Mouse (Mus musculus) bone marrow, adult 2 months (tissue): Measurements from ENCODE around the gene Agtpbp1. TPM values are rescaled to one million over a fixed set of nuclear protein-coding genes. Genes with fewer than 3 reads are reported as not detected.

Experiments
- H3K27ac ChIP-seq: fragments of 200-500 bp; 2 replicates; pipeline ENCODE4 v1.5.1; 2012; ENCODE audit warnings: low read depth, mild to moderate bottlenecking, control low read depth, inconsistent platforms, low read length; ENCODE audit not compliant: control insufficient read depth, poor library complexity, insufficient read depth
- H3K4me1 ChIP-seq: fragments of 200-500 bp; 2 replicates; pipeline ENCODE4 v1.6.1; 2011; ENCODE audit warnings: low read length; ENCODE audit not compliant: control insufficient read depth, insufficient read depth
- H3K4me3 ChIP-seq: fragments of 200-500 bp; replicated peaks from 2 replicates; pipeline ENCODE3; 2011; ENCODE audit warnings: mild to moderate bottlenecking, low read depth, low read length, control low read depth; ENCODE audit not compliant: control insufficient read depth
- CTCF ChIP-seq: fragments of 200-500 bp; IDR thresholded peaks from 2 replicates; pipeline ENCODE4 v1.5.1; 2011; ENCODE audit warnings: low read length, control low read depth; ENCODE audit not compliant: control insufficient read depth, insufficient read depth
- POLR2A ChIP-seq: fragments of 200-500 bp; IDR thresholded peaks from 2 replicates; pipeline ENCODE4 v1.6.1; 2011; ENCODE audit warnings: low read depth, mild to moderate bottlenecking, control low read depth, low read length, borderline replicate concordance; ENCODE audit not compliant: control insufficient read depth
- WGBS: fragments of 180-500 bp; shearing (Covaris S2); methylation state at CpG from one replicate; pipeline ENCODE4 v1.1.7; 2018; 5-methylcytosine and 5-hydroxymethylcytosine counted together
- polyA plus RNA-seq: library from polyadenylated mRNA; stranded (reverse); fragments of >200 nt; gene quantifications from 2 replicates; pipeline ENCODE4 v1.2.4, GENCODE M21; 2011; ENCODE audit warnings: low replicate concordance; ENCODE audit not compliant: missing spikeins, insufficient read depth, insufficient read length

The Agtpbp1 gene
- polyA plus RNA-seq, 1 experiment = 56.6 TPM

GRCm38 (mm10) chr13:59552751-59553150 lies 32.3 kb downstream of the Agtpbp1 start:
- 71% methylated on average over 2 of the region's 2 CpGs for WGBS
- TF ChIP-seq POLR2A (no peak), CTCF (no peak)
- no peak overlapping the region for H3K27ac ChIP-seq
- H3K4me1 ChIP-seq = peaks cover 3% of the 10 kb centered on the region
- H3K4me3 ChIP-seq = no peak overlapping the region

GRCm38 (mm10) chr13:59552286-59552685 lies 32.7 kb downstream of the Agtpbp1 start:
- Histone ChIP-seq H3K4me1 (peaks cover 3% of the 10 kb centered on the region), H3K27ac (no peak overlapping the region), H3K4me3 (no peak overlapping the region)
- TF ChIP-seq POLR2A (no peak), CTCF (no peak)
- WGBS = 90% methylated on average over 5 of the region's 5 CpGs

GRCm38 (mm10) chr13:59549318-59549798 lies 35.7 kb downstream of the Agtpbp1 start:
- 48% methylated on average over 1 of the region's 1 CpGs for WGBS
- no peak overlapping the region for H3K27ac ChIP-seq

GRCm38 (mm10) chr13:59547716-59548115 lies 37.3 kb downstream of the Agtpbp1 start:
- WGBS = 89% methylated on average over 4 of the region's 4 CpGs
- TF ChIP-seq POLR2A (no peak), CTCF (no peak)
- no peak overlapping the region for H3K27ac ChIP-seq
- no peak overlapping the region for H3K4me3 ChIP-seq
- no peaks in the 10 kb centered on the region; the same call in 1 of the 2 replicates for H3K4me1 ChIP-seq

More at GRCm38 (mm10) chr13:59549318-59549798, 35.7 kb downstream of the Agtpbp1 start:
- H3K4me1 ChIP-seq = no peaks in the 10 kb centered on the region; the same call in 1 of the 2 replicates
- TF ChIP-seq POLR2A (no peak), CTCF (no peak)
- no peak overlapping the region for H3K4me3 ChIP-seq

- WGBS = 65% methylated on average over 2 of the region's 2 CpGs
- Histone ChIP-seq H3K4me1 (no peaks in the 10 kb centered on the region; the same call in 1 of the 2 replicates), H3K27ac (no peak overlapping the region), H3K4me3 (no peak overlapping the region)
- TF ChIP-seq POLR2A = no peak
These were observed 37.9 kb downstream of the Agtpbp1 start for GRCm38 (mm10) chr13:59547091-59547490.

- WGBS = 93% methylated on average over 10 of the region's 10 CpGs
- no peak overlapping the region for H3K27ac ChIP-seq
- no peak overlapping the region for H3K4me3 ChIP-seq
- no peaks in the 10 kb centered on the region for H3K4me1 ChIP-seq
- TF ChIP-seq CTCF (no peak), POLR2A (no peak)
These were observed 42.6 kb downstream of the Agtpbp1 start for GRCm38 (mm10) chr13:59542411-59542810.

- H3K4me1 ChIP-seq = no peaks in the 10 kb centered on the region
- no peak overlapping the region for H3K4me3 ChIP-seq
- no peak overlapping the region for H3K27ac ChIP-seq
- no peak for TF ChIP-seq CTCF
- TF ChIP-seq POLR2A = no peak
- 89% methylated on average over 5 of the region's 5 CpGs for WGBS
These were observed 45.0 kb downstream of the Agtpbp1 start for GRCm38 (mm10) chr13:59540030-59540429.

- 88% methylated on average over 5 of the region's 5 CpGs for WGBS
These were observed 46.4 kb downstream of the Agtpbp1 start for GRCm38 (mm10) chr13:59538661-59539060.

GRCm38 (mm10) chr13:59536631-59537030 lies 48.4 kb downstream of the Agtpbp1 start:
- H3K4me1 ChIP-seq = no peaks in the 10 kb centered on the region
- WGBS = 64% methylated on average over 2 of the region's 2 CpGs
- H3K4me3 ChIP-seq = no peak overlapping the region
- H3K27ac ChIP-seq = no peak overlapping the region
- TF ChIP-seq POLR2A = no peak
- no peak for TF ChIP-seq CTCF

More at GRCm38 (mm10) chr13:59538661-59539060, 46.4 kb downstream of the Agtpbp1 start:
- Histone ChIP-seq H3K4me3 (no peak overlapping the region), H3K4me1 (no peaks in the 10 kb centered on the region), H3K27ac (no peak overlapping the region)
- TF ChIP-seq CTCF (no peak), POLR2A (no peak)

GRCm38 (mm10) chr13:59535746-59536145 lies 49.3 kb downstream of the Agtpbp1 start:
- TF ChIP-seq CTCF (no peak), POLR2A (no peak)
- Histone ChIP-seq H3K4me3 (no peak overlapping the region), H3K4me1 (no peaks in the 10 kb centered on the region), H3K27ac (no peak overlapping the region)
- WGBS = 85% methylated on average over 6 of the region's 6 CpGs
